Mouse (Mus musculus) heart, postnatal 36 days (tissue): ENCODE data around the gene Lxn. TPM values are rescaled to one million over a fixed set of nuclear protein-coding genes. Genes with fewer than 3 reads are reported as not detected.
A peak's percentile ranks its signal among the peaks of the same experiment; 100 is the strongest.

Experiments
- DNase-seq, 2 experiments: peaks; one replicate each; pipeline ENCODE4 v3.0.0; 2021 to 2022
- intact Hi-C: fragments of 180-260 bp; cut with DNase I; formaldehyde crosslinking; loops from one replicate; pipeline ENCODE4 v1.15.1; 2025
- total RNA-seq, 2 experiments: library from RNA; stranded (reverse); gene quantifications; 2 replicates each; pipeline ENCODE4 v1.2.3; 2021

Lxn gene
- total RNA-seq, result 1 to 10 TPM; 4.9 to 6.0 TPM

DNA sequence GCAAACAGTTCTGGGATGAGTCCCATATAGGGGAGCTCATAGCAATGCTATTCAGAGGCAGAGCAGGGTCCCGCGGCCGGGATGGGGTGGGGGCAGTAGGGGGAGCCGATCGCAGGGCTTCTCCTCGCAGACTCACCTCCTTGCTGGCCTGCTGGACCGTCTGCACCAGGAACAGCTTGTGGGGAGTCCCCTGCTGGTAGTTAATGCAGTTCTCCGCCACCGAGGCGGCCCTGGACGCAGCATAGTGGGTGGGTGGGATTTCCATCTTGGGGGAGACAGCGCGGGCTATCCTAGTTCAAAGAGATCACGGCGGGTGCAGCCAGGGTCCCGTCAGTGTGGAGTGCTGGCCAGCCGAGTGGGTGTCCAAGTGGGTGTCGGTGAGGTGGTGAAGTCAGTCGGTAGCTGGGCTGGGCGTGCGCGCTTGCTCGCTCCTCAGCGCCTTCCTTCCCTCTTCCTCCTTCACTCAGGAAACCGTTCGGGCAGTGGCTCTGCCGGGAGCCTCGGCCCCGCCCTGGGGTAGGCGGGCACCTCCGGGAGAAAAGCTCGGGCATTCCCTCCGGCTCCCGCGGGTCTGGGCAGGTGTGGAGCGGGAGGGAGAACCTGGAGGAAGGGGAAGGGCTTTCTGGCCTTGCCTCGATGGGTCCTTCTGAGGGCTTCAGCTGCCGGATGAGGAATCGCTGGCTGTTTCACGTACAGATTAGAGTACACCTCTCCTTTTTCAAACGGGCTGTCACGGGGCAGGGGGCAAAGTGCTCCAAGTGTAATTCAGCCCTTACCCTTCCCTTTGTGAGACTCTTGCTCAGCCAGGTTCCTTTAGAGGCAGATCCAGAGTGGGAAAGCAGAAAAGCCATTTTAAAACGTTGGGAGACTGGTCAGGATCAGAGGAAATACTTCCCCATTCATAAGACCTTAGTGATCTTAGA lies at the start of gene Lxn:
Gene Lxn, minus strand, starts transcription at position 477 of the 923 bp plus-strand sequence.
- intact Hi-C loops, result no loop called here
- DNase-seq, result peak; percentile 70 to 73

GRCm38 (mm10) chr3:67512807-67513206 lies 49.1 kb upstream of the Lxn start:
- peak; percentile 69 to 81 for DNase-seq
- intact Hi-C loops, result loop anchor here (1.0 to 5.0 kb wide), 3 partner anchors 55 to 532 kb away; no protein-coding TSS in a partner anchor

- intact Hi-C loops, result no loop called here
- DNase-seq, result no peak
These were observed 44.6 kb upstream of the Lxn start for GRCm38 (mm10) chr3:67508216-67508892.

- no peak for DNase-seq
- intact Hi-C loops, result no loop called here
These were observed 41.6 kb upstream of the Lxn start for GRCm38 (mm10) chr3:67505286-67505685.

DNA sequence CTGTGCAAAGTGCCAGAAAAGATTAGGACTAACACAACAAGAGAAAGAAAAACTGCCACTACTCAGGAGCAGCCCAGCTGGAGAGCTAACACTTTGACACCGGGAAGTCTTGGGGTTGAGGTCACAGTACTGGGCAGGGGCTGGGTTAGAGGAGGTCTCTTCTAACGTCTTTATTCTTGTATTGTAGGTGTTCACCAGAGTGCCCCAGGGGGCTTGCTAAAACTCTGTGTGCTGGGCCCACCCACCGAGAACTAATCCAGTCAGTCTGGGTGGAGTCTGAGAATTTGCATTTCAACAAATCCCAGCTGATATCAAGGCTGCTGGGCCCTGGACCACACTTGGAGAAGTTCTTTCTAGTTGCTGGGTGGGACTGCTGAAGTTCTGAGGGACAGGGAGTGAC lies 40.2 kb upstream of the Lxn start:
- intact Hi-C loops, result no loop called here
- DNase-seq, result no peak

GRCm38 (mm10) chr3:67499406-67499791 lies 35.7 kb upstream of the Lxn start:
- no peak for DNase-seq
- intact Hi-C loops, result no loop called here

DNA sequence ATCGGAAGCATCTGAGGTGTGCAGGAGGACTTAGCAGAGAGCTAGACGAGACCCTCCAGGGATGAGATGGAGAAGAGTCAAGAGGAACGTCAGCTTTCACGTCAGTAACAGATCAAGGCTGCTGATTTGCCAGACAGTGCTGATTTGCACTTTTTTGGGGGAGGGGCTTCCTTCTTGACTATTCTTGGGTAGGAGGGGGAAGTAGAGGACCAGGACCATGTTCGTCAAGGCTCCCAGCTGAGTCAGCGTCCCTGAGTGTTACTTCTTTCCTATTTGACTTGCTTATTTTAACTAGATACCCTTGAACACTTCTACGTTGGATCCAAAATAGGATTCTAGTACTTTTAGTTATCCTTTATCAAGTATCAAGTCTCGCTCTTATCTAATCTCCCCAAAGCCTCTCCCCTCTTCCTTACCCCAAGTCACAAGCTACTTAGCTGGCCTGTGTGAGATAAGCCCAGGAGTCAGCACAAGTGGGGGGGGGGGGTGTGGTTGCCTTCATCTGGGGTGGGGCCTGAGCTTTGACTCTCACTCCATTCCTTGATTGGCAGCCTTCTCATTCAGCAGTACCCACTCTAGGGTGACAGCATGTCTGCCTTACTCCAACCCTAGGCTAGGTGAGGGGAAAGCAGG lies 35.2 kb upstream of the Lxn start:
- intact Hi-C loops, result no loop called here

GRCm38 (mm10) chr3:67497998-67498397 lies 34.3 kb upstream of the Lxn start:
- DNase-seq, result no peak
- intact Hi-C loops, result no loop called here

More for the DNA sequence above, 35.2 kb upstream of the Lxn start:
- DNase-seq, result no peak

DNA sequence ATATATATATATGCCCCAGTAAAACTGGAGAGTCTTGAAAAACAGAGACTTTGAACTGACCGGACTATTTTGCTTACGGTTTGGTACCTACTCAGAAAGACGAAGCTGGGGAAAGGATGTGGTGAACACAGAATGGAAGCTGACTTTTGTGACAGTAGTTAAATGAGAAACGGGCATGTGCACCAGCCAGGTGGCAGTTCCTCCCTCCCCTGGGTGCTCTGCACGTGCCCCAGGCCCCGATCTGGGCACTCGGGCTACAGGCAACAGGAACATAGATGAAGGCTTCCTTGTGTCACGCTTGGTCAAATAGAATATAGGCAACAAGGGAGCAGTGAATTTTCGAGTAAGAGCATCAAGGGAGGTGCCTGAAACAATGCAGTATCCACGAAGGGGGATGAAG lies 32.6 kb upstream of the Lxn start:
- no peak for DNase-seq
- intact Hi-C loops, result no loop called here

GRCm38 (mm10) chr3:67493132-67493531 lies 29.4 kb upstream of the Lxn start:
- DNase-seq, result no peak
- intact Hi-C loops, result no loop called here

- no peak for DNase-seq
- intact Hi-C loops, result no loop called here
These were observed 28.6 kb upstream of the Lxn start for GRCm38 (mm10) chr3:67492086-67492869.

DNA sequence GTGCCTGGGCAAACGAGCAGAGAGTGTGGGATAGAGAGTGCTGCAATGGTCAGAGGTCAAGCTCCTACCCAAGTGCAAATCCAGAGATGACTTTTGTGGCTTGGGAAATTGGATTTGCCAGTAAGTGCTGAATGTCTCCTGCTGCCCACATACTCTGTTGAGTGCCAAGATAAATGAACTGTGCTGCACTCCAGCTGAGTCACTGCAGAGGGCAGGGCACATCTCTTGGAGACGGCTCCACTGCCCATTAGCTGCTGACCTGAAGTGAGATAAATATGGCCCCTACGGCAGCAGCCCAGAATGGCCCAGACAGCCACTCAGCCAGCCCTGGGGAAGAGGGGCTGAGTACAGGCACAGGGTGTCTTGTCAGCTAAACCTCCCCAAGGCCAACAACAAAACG lies 26.4 kb upstream of the Lxn start:
- intact Hi-C loops, result no loop called here
- DNase-seq, result no peak

DNA sequence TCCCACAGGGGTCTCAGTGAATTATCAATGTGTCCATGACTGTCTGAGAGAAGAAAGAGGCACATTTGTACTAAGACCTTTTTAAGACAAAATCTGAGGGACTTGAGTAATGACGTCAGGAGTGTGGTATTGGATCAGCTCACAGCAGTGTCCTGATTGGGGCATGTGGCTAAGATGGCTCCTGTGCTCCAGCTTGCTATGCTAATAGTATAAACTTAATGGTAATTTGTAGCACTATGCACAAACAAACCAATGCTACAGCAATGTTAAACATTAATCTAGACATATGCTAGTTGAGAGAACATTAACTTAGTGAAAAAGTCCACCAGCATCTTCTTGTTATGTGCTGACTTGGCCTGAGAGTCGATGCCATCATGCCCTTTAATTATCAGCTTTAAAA lies 21.5 kb upstream of the Lxn start:
- intact Hi-C loops, result no loop called here
- no peak for DNase-seq

GRCm38 (mm10) chr3:67482400-67482799 lies 18.7 kb upstream of the Lxn start:
- DNase-seq, result no peak
- intact Hi-C loops, result no loop called here

- DNase-seq, result no peak
- intact Hi-C loops, result no loop called here
These were observed 16.1 kb upstream of the Lxn start for GRCm38 (mm10) chr3:67479806-67480205.

DNA sequence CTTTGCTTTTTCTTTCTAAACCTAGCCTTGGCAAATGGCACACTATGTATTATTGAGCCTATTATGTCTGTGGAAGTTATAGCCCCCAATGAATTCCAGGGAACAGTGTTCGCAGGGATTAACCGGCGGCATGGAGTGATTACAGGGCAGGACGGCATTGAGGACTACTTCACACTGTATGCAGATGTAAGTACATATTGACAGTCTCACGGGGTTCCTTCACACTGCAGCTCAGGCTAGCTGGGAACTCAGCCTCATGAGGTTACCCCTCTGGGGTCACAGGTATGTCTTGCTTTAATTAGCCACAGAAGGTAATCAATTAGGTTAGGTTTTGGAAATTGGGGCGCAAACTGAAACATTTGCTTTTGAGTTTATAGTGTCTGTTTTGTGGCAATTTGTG lies 9.7 kb upstream of the Lxn start:
- no peak for DNase-seq
- intact Hi-C loops, result no loop called here

DNA sequence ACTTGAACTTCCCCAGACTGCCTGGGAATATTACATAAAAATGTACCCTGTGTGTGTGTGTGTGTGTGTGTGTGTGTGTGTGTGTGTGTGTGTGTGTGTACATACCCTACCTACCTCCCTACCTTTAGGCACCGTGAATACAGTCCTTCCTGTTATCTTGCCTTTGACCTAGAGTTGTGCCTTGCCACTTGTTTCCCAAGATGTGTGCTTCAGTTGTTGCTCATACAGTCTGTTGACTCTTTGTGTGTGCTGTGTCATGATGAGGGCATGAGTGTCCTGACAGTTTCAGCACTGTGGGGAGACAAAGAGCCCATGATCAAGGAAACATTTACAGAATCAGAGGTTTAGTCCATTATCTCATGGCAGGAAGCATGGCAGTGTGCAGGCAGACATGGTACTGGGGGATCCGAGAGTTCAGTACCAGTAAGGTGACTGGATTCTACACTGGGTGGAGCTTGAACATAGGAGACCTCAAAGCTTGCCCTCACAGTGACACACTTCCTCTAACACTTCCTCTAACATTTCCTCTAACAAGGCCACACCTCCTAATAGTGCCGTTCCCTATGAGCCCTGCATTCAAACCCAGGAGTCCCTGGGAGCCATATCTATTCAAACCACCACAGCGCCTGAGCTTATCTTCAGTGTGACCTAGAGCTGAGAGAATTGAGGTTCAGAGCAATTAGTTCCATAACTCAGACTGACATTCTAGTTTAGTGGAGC lies 7.8 kb upstream of the Lxn start:
- no peak for DNase-seq
- intact Hi-C loops, result no loop called here

- intact Hi-C loops, result loop anchor here (5.0 kb wide), 1 partner anchor 35 kb away; the partner anchor contains the start of gene Gfm1
- no peak for DNase-seq
These were observed 3.6 kb upstream of the Lxn start for GRCm38 (mm10) chr3:67467281-67467680.

DNA sequence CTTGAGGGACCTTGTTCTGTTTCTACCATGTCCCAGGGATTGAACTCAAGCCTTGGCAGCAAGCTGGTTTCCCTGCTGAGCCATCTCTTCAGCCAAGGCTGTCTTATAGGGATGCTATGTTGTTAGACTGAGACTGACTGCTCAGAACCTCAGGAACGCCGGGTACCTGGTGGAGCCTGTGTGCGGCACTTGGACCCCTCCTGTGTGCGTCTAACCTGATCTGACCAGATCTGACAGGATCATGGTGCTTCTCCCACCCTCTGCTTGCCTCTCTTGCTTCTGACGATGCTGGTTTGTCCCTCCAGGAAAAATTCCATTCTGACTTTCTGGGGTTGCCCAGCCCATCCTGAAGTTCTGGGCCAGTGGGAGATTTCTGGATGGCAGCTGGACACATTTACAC lies 2.9 kb upstream of the Lxn start:
- DNase-seq, result no peak
- intact Hi-C loops, result loop anchor here (5.0 kb wide), 1 partner anchor 34 kb away; the partner anchor contains the start of gene Gfm1

GRCm38 (mm10) chr3:67463001-67463400 lies 725 bp downstream of the Lxn start:
- DNase-seq, result no peak
- intact Hi-C loops, result no loop called here
